Mouse (Mus musculus): ENCODE data around the gene Cdk16. TPM values are rescaled to one million over a fixed set of nuclear protein-coding genes. Genes with fewer than 3 reads are reported as not detected.
A peak's percentile ranks its signal among the peaks of the same experiment; 100 is the strongest.

Gene Cdk16
- polyA plus RNA-seq, 1 experiment from 2014 or later: 117 TPM

DNA sequence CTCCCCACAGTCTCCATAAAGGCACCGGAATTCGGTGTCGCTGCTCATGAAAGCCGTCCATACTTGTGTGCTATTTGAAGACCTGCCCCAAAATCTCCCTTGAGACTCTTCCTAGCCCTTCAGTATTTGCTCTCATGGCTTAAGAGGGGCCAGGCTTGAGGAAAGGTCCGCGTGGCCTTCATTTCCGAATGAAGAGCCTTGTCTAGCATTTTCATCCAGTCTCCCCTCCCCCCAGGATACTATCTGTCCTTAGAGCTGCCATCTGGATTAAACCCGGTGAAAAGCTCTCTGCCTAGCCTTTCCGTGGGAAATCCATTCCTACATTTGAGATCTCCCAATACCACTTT is 24.3 kb upstream of the Cdk16 start:
- 21% methylated on average over 9 of the region's 9 CpGs for WGBS
- H3K9me3 ChIP-seq (ENCODE audit: control insufficient read depth, low read length): no peaks in the 10 kb centered on the region
- peak; percentile 5 for ATAC-seq (ENCODE audit: low read depth)
- peaks cover 7% of the 10 kb centered on the region; the same call in 1 of the 2 replicates for H3K4me1 ChIP-seq (ENCODE audit: control insufficient read depth, insufficient read depth, low read length)
- H3K27ac ChIP-seq (ENCODE audit: low read depth, low read length): peak overlapping the region; percentile 88
- peak overlapping the region; percentile 54 for H3K4me2 ChIP-seq (ENCODE audit: low read depth, low read length)
- peak overlapping the region; percentile 52 for H3K4me3 ChIP-seq (ENCODE audit: low read depth, low read length)
- H3K36me3 ChIP-seq (ENCODE audit: control insufficient read depth, insufficient read depth, low read length): 0 out of 2 replicates have a peak, but pooled peaks cover 2% of the 10 kb centered on the region
- H3K9ac ChIP-seq (replicated peaks; ENCODE audit: low read depth, low read length): peak overlapping the region; percentile 66
- no peaks in the 10 kb centered on the region for H3K27me3 ChIP-seq (ENCODE audit: control insufficient read depth, insufficient read depth, low read length)

DNA sequence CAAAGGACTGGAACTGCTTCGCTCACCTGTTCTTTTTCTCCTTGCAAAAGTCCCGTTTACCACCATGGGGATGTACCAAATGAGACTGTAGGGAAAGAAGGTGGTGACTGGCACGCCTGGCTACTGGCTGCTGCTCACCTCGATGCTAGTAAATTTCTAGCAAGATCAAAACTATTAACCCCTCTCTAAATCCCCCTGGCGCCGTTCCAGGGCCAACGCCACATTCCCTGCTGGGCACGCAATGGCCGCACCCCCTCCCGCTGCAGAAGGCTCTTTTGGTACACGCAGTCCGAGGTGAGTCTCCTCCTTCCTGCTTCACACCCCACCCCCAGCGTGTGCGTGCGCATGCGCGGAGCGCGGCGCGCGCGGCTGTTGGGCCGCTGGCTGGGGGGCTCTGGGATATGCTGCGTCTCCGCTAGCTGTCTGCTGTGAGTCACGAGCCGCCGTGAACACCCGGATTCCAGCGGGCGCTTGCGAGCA is 354 bp downstream of the Cdk16 start:
- Histone ChIP-seq H3K4me2 (ENCODE audit: low read depth, low read length) (peak overlapping the region; percentile 56), H3K36me3 (ENCODE audit: control insufficient read depth, insufficient read depth, low read length) (no peaks in the 10 kb centered on the region; the same call in none of the 2 replicates), H3K4me3 (ENCODE audit: low read depth, low read length) (peak overlapping the region; percentile 62), H3K9ac (replicated peaks; ENCODE audit: low read depth, low read length) (peak overlapping the region; percentile 71), H3K27me3 (ENCODE audit: control insufficient read depth, insufficient read depth, low read length) (no peaks in the 10 kb centered on the region), H3K4me1 (ENCODE audit: control insufficient read depth, insufficient read depth, low read length) (0 out of 2 replicates have a peak, but pooled peaks cover 4% of the 10 kb centered on the region), H3K27ac (ENCODE audit: low read depth, low read length) (peak overlapping the region; percentile 90), H3K9me3 (ENCODE audit: control insufficient read depth, low read length) (no peaks in the 10 kb centered on the region)
- 19% methylated on average over 26 of the region's 33 CpGs for WGBS
- peak; percentile 94 for ATAC-seq (ENCODE audit: low read depth)

DNA sequence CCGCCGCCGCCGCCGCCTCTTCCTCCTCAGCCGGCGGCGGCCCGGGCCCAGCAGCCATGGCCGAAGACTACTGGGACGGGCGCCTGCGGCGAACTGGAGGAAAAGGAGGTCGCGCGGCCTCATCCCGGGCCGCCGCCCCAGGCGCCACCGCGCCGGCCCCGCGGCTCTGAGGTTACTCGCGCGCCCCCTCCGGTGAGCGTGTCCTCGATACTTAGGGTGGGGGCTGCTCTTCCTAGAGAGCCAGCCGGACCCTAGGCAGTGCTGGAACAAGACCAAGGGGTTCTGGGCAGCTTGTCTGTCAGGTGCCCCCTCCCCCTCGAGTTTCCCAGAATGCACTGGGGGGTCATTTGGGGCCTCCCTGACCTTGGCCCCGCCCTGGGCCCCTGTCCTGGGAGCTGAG is 861 bp downstream of the Cdk16 start:
- Histone ChIP-seq H3K4me1 (ENCODE audit: control insufficient read depth, insufficient read depth, low read length) (0 out of 2 replicates have a peak, but pooled peaks cover 4% of the 10 kb centered on the region), H3K9me3 (ENCODE audit: control insufficient read depth, low read length) (no peaks in the 10 kb centered on the region), H3K4me2 (ENCODE audit: low read depth, low read length) (peak overlapping the region; percentile 56), H3K36me3 (ENCODE audit: control insufficient read depth, insufficient read depth, low read length) (no peaks in the 10 kb centered on the region; the same call in 1 of the 2 replicates), H3K27ac (ENCODE audit: low read depth, low read length) (peak overlapping the region; percentile 90), H3K9ac (replicated peaks; ENCODE audit: low read depth, low read length) (peak overlapping the region; percentile 71), H3K27me3 (ENCODE audit: control insufficient read depth, insufficient read depth, low read length) (no peaks in the 10 kb centered on the region), H3K4me3 (ENCODE audit: low read depth, low read length) (peak overlapping the region; percentile 62)
- 12% methylated on average over 18 of the region's 35 CpGs for WGBS
- ATAC-seq (ENCODE audit: low read depth): peak; percentile 59

DNA sequence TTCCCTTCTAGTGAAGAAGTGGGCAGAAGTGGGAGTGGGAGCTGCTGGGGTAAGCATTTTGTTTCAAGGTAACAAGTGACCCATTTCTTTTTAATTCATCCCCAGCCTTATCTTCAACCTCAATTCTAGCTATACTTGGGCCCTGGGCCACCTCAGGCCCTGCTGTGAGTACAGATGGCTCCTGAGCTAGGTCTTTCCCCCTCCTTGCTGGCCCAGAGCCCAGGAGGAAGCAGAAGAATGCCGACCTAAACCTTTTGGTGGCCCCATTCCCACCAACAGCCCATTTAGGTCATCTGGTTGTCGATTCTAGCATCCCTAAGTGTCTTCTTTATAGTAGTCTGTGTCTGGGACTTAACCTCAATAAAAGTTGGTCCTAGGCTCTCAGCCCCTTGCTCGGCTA is 3.8 kb downstream of the Cdk16 start:
- no peak overlapping the region for H3K9ac ChIP-seq (replicated peaks; ENCODE audit: low read depth, low read length)
- no peak overlapping the region for H3K4me2 ChIP-seq (ENCODE audit: low read depth, low read length)
- H3K27ac ChIP-seq (ENCODE audit: low read depth, low read length): no peak overlapping the region
- no peak overlapping the region for H3K4me3 ChIP-seq (ENCODE audit: low read depth, low read length)
- ATAC-seq (ENCODE audit: low read depth): no peak
- no peaks in the 10 kb centered on the region for H3K9me3 ChIP-seq (ENCODE audit: control insufficient read depth, low read length)
- peaks cover 3% of the 10 kb centered on the region; the same call in 1 of the 2 replicates for H3K36me3 ChIP-seq (ENCODE audit: control insufficient read depth, insufficient read depth, low read length)
- H3K27me3 ChIP-seq (ENCODE audit: control insufficient read depth, insufficient read depth, low read length): no peaks in the 10 kb centered on the region
- 0 out of 2 replicates have a peak, but pooled peaks cover 4% of the 10 kb centered on the region for H3K4me1 ChIP-seq (ENCODE audit: control insufficient read depth, insufficient read depth, low read length)
- 73% methylated on average over 3 of the region's 3 CpGs for WGBS

DNA sequence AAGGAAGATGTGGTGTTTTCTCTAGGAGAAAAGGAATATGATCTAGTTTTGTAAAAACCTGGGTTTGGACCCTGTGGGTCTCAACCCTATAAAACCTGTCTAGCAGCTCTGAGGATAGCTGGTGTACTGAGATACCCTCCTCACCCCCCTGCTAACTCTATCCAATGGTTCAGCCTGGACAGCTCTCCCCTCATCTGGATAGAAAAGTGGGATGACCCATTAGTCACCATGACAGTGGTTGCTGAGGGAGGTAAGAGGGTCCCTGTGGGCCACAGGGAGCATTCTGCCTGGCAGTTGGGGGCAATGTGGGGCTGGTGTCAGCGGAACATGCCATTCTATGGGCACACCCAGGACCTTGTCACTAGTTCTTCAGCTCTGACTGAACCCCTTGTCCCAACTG is 4.9 kb downstream of the Cdk16 start:
- no peaks in the 10 kb centered on the region for H3K9me3 ChIP-seq (ENCODE audit: control insufficient read depth, low read length)
- 0 out of 2 replicates have a peak, but pooled peaks cover 4% of the 10 kb centered on the region for H3K4me1 ChIP-seq (ENCODE audit: control insufficient read depth, insufficient read depth, low read length)
- ATAC-seq (ENCODE audit: low read depth): no peak
- no peak overlapping the region for H3K4me3 ChIP-seq (ENCODE audit: low read depth, low read length)
- no peak overlapping the region for H3K27ac ChIP-seq (ENCODE audit: low read depth, low read length)
- H3K36me3 ChIP-seq (ENCODE audit: control insufficient read depth, insufficient read depth, low read length): peaks cover 3% of the 10 kb centered on the region; the same call in 1 of the 2 replicates
- WGBS: 82% methylated on average over 1 of the region's 1 CpGs
- no peaks in the 10 kb centered on the region for H3K27me3 ChIP-seq (ENCODE audit: control insufficient read depth, insufficient read depth, low read length)
- H3K4me2 ChIP-seq (ENCODE audit: low read depth, low read length): no peak overlapping the region
- no peak overlapping the region for H3K9ac ChIP-seq (replicated peaks; ENCODE audit: low read depth, low read length)

DNA sequence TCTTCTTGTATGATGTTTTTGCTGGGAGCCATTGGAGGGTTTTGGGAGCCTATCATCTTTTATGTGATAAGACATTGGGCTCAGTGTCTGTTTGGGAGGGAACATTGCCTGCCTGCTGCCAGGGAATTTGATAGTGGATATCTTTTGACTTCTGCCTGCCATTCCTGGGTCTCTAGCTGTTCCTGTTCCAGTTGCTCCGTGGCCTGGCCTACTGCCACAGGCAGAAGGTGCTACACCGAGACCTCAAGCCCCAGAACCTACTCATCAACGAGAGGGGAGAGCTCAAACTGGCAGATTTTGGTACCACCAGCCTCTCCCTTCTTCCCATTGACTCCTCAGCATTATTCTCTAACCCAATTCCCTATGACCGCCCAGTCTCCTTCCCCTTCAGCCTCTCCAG is 8.1 kb downstream of the Cdk16 start:
- WGBS: 94% methylated on average over 4 of the region's 4 CpGs
- Histone ChIP-seq H3K9me3 (ENCODE audit: control insufficient read depth, low read length) (no peaks in the 10 kb centered on the region), H3K9ac (replicated peaks; ENCODE audit: low read depth, low read length) (no peak overlapping the region), H3K4me3 (ENCODE audit: low read depth, low read length) (no peak overlapping the region), H3K27ac (ENCODE audit: low read depth, low read length) (no peak overlapping the region), H3K27me3 (ENCODE audit: control insufficient read depth, insufficient read depth, low read length) (no peaks in the 10 kb centered on the region), H3K36me3 (ENCODE audit: control insufficient read depth, insufficient read depth, low read length) (peaks cover 3% of the 10 kb centered on the region; the same call in 1 of the 2 replicates), H3K4me2 (ENCODE audit: low read depth, low read length) (no peak overlapping the region), H3K4me1 (ENCODE audit: control insufficient read depth, insufficient read depth, low read length) (no peaks in the 10 kb centered on the region)
- no peak for ATAC-seq (ENCODE audit: low read depth)

DNA sequence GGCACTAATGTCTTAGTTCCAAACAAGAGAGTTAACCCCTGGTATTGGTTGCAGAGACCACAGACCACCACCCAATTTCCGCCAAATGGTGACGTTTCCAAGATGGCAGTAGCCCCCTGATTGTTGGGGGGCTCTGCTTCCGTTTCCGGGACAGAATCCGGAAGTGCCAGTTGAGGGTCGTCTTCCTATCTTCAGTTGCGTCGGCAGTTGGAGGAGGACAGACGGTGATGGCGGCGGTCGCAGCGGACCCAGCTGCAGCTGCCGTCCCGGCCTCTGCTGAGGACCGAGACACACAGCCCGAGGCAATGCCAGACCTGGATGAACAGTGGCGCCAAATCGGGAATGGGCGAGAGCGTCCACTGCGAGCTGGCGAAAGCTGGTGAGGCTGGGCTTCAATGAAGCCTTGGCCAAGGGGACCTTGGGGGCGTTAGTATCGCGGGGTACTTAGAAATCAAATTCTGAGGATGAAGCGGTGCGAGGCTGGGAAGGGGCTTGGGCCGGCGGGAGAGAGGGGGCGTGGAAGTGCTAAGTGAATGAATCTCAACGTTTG is 16.1 kb downstream of the Cdk16 start, which contains the start of gene Usp11:
Usp11 (plus strand) TSS at position 166 of the 550 bp plus-strand sequence.
- no peaks in the 10 kb centered on the region for H3K4me1 ChIP-seq (ENCODE audit: control insufficient read depth, insufficient read depth, low read length)
- peak; percentile 85 for ATAC-seq (ENCODE audit: low read depth)
- 12% methylated on average over 32 of the region's 32 CpGs for WGBS
- H3K36me3 ChIP-seq (ENCODE audit: control insufficient read depth, insufficient read depth, low read length): no peaks in the 10 kb centered on the region
- no peaks in the 10 kb centered on the region for H3K27me3 ChIP-seq (ENCODE audit: control insufficient read depth, insufficient read depth, low read length)
- peak within 1 kb of the TSS; percentile 58 for H3K4me3 ChIP-seq (ENCODE audit: low read depth, low read length)
- H3K27ac ChIP-seq (ENCODE audit: low read depth, low read length): peak within 1 kb of the TSS; percentile 90
- peak within 1 kb of the TSS; percentile 68 for H3K9ac ChIP-seq (replicated peaks; ENCODE audit: low read depth, low read length)
- peak within 1 kb of the TSS; percentile 38 for H3K4me2 ChIP-seq (ENCODE audit: low read depth, low read length)
- H3K9me3 ChIP-seq (ENCODE audit: control insufficient read depth, low read length): no peaks in the 10 kb centered on the region

DNA sequence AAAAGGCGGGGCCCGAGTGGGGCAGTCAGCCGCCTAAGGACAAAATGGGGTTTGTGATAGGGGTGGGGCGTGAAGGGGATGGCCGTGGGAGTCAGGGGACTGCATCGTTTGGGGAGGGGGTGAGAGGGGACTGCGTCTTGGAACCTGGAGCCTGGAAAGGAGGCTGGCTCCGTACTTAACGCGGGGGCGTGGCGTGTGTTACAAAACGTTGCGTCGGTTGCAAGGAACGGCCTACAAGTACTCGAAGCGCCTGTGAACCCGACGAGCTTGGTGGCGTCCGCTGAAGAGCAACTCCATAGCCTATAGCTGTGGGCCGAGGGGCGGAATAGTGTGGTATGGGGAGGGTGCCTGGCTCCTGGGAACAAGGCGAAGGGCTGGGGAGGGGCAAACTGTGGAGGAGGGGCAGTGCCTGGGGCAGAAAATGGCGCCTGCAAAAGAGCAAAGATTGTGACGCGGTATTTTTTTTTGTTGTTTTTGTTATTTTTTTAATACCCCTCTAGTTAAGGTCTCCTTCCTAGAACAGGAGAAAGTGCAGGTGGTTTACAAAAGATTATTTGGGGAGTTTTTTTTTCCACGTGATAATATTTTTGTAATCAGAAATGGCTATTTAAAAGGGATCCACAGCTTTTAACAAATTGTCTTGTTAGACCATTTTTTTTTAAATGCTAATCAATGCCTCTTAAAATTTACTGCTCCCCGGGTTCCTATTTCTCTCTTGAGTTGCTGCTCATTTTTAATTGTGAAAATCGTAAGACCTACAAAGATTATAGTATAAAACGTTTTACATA is 16.7 kb downstream of the Cdk16 start:
- Histone ChIP-seq H3K27me3 (ENCODE audit: control insufficient read depth, insufficient read depth, low read length) (no peaks in the 10 kb centered on the region), H3K9ac (replicated peaks; ENCODE audit: low read depth, low read length) (peak overlapping the region; percentile 68), H3K36me3 (ENCODE audit: control insufficient read depth, insufficient read depth, low read length) (no peaks in the 10 kb centered on the region), H3K9me3 (ENCODE audit: control insufficient read depth, low read length) (no peaks in the 10 kb centered on the region), H3K4me1 (ENCODE audit: control insufficient read depth, insufficient read depth, low read length) (no peaks in the 10 kb centered on the region), H3K4me3 (ENCODE audit: low read depth, low read length) (peak overlapping the region; percentile 58), H3K4me2 (ENCODE audit: low read depth, low read length) (peak overlapping the region; percentile 38), H3K27ac (ENCODE audit: low read depth, low read length) (peak overlapping the region; percentile 90)
- WGBS: 10% methylated on average over 31 of the region's 32 CpGs
- peak; percentile 92 for ATAC-seq (ENCODE audit: low read depth)

DNA sequence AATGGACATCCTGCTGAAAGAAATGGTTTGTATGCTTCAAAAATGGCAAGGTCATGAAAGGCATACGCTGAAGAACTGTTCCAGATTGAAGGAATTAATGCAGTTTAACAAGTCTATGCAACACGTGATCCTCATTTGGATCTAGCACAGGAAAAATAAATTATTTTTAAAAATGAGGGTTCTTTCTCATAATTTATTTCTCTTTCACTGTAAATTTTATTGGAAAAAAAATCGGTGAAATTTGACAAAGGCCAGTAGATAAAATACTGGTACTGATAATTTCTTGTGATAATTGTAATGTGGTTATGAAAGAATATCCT is 17.3 kb downstream of the Cdk16 start:
- Histone ChIP-seq H3K27ac (ENCODE audit: low read depth, low read length) (no peak overlapping the region), H3K9me3 (ENCODE audit: control insufficient read depth, low read length) (no peaks in the 10 kb centered on the region), H3K27me3 (ENCODE audit: control insufficient read depth, insufficient read depth, low read length) (no peaks in the 10 kb centered on the region), H3K4me3 (ENCODE audit: low read depth, low read length) (peak overlapping the region; percentile 58), H3K36me3 (ENCODE audit: control insufficient read depth, insufficient read depth, low read length) (no peaks in the 10 kb centered on the region), H3K4me2 (ENCODE audit: low read depth, low read length) (peak overlapping the region; percentile 38), H3K9ac (replicated peaks; ENCODE audit: low read depth, low read length) (no peak overlapping the region), H3K4me1 (ENCODE audit: control insufficient read depth, insufficient read depth, low read length) (no peaks in the 10 kb centered on the region)
- WGBS: 34% methylated on average over 3 of the region's 3 CpGs
- ATAC-seq (ENCODE audit: low read depth): no peak

Data from neural tube, embryonic 14.5 days (tissue).